Mouse (Mus musculus) megakaryocyte-erythroid progenitor cell, adult 5-6 weeks (primary cell): Measurements from ENCODE around the gene Hao1. TPM values are rescaled to one million over a fixed set of nuclear protein-coding genes. Genes with fewer than 3 reads are reported as not detected.

ENCODE experiments used
- ATAC-seq: replicated peaks from 2 replicates; pipeline ENCODE4 v1.8.0; 2016; ENCODE audit warnings: mild to moderate bottlenecking, inconsistent platforms; ENCODE audit not compliant: severe bottlenecking, poor library complexity, low FRiP score, low TSS enrichment
- total RNA-seq, 2 experiments: library from RNA; stranded (forward) in 1 of 2; stranded (reverse) in 1 of 2; fragments of 200-1000, 215-1000 nt in 1 of 2; fragments of >200 nt in 1 of 2; fragmentation: Nextera tagmentation in 1 of 2; gene quantifications; 2 replicates each; pipeline ENCODE4 v1.2.3; 2014 to 2017

Hao1 gene
- total RNA-seq, 2 experiments from 2014 or later, result not detected

DNA sequence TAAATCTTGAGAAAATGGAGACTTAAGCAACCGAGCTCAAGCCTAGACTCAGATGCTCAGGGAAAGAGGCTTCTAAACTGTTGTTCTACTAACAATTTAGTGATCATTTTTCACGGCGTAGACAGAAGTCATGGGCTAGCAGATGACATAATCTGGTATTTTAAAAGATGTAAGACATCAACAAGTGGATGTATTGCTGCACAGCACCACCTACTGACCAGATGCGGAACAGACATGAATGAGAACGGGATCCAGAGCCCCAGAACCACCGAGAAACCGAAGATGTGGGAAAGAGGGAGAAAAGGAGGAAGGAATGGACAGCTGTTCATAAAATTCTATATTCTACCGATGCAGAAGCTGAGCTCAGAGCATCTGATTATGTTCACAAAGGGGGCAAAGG is 72.4 kb downstream of the Hao1 start:
- peak; percentile 93 for ATAC-seq

GRCm38 (mm10) chr2:134481174-134481573 is 73.0 kb downstream of the Hao1 start:
- no peak for ATAC-seq

- peak; percentile 83 for ATAC-seq
These were observed 89.0 kb downstream of the Hao1 start for GRCm38 (mm10) chr2:134465132-134465531.

GRCm38 (mm10) chr2:134462321-134462720 is 91.8 kb downstream of the Hao1 start:
- ATAC-seq, result peak; percentile 47; the same call in 1 of the 2 replicates

- ATAC-seq, result no peak
These were observed 93.3 kb downstream of the Hao1 start for GRCm38 (mm10) chr2:134460831-134461230.

- no peak for ATAC-seq
These were observed 98.1 kb downstream of the Hao1 start for GRCm38 (mm10) chr2:134456065-134456505.

GRCm38 (mm10) chr2:134452748-134453147 is 101.4 kb downstream of the Hao1 start:
- ATAC-seq, result no peak

- no peak for ATAC-seq
These were observed 103.2 kb downstream of the Hao1 start for GRCm38 (mm10) chr2:134450976-134451375.

Other genes starting within 250 kb of the Hao1 start
- 17.6 and 24.0 TPM in 2 replicates for gene Tmx4, start 89.8 kb upstream of the Hao1 start, total RNA-seq (2014; fragmentation: Nextera tagmentation)
- gene Tmx4, start 89.8 kb upstream of the Hao1 start, total RNA-seq (2017), result 34.2 and 53.8 TPM in 2 replicates
- not detected in 2 replicates for gene Plcb1, start 231.7 kb upstream of the Hao1 start, total RNA-seq (2014; fragmentation: Nextera tagmentation)
- 0.89 and 1.2 TPM in 2 replicates for gene Plcb1, start 231.7 kb upstream of the Hao1 start, total RNA-seq (2017)